Mouse (Mus musculus) myocyte (in vitro differentiated cells): ENCODE results near the gene Mylk3. TPM values are rescaled to one million over a fixed set of nuclear protein-coding genes. Genes with fewer than 3 reads are reported as not detected.

Experiments used
- H3K27me3 ChIP-seq: one replicate; pipeline ENCODE4 v1.6.1; 2011; ENCODE audit not compliant: control insufficient read depth, insufficient read depth, insufficient read length
- H3K36me3 ChIP-seq: one replicate; pipeline ENCODE4 v1.6.1; 2011; ENCODE audit not compliant: control insufficient read depth, insufficient read depth
- H3K4me2 ChIP-seq: one replicate; pipeline ENCODE4 v1.6.1; 2011; ENCODE audit warnings: low read depth, control low read depth
- H3K4me3 ChIP-seq: one replicate; pipeline ENCODE4 v1.5.1; 2011; ENCODE audit warnings: mild to moderate bottlenecking, control low read depth, moderate library complexity
- H3K79me2 ChIP-seq: one replicate; pipeline ENCODE4 v1.6.1; 2011; ENCODE audit not compliant: control insufficient read depth, insufficient read depth
- H3ac ChIP-seq: one replicate; pipeline ENCODE4 v1.6.1; 2011; ENCODE audit not compliant: control insufficient read depth, insufficient read length
- CEBPB ChIP-seq: IDR thresholded peaks from 2 replicates; pipeline ENCODE4 v1.6.1; 2011; ENCODE audit warnings: mild to moderate bottlenecking, moderate library complexity; ENCODE audit not compliant: poor library complexity, insufficient read depth, severe bottlenecking
- E2F4 ChIP-seq: IDR thresholded peaks from one replicate; pipeline ENCODE4 v1.6.1; 2011; ENCODE audit warnings: mild to moderate bottlenecking, control low read depth, moderate library complexity; ENCODE audit not compliant: insufficient read depth
- MAX ChIP-seq: IDR thresholded peaks from one replicate; pipeline ENCODE4 v1.6.1; 2011; ENCODE audit warnings: low read depth, mild to moderate bottlenecking, control low read depth
- MYOD1 ChIP-seq, 3 experiments: IDR thresholded peaks; one replicate each; pipeline ENCODE4 v1.6.1; 2011; ENCODE audit warnings: control low read depth in 2 of 3, low read depth in 2 of 3, mild to moderate bottlenecking in 2 of 3, moderate library complexity in 1 of 3; ENCODE audit not compliant: insufficient read length in 2 of 3, control insufficient read depth in 1 of 3
- MYOG ChIP-seq, 3 experiments: IDR thresholded peaks; one replicate each; pipeline ENCODE4 v1.6.1; 2011; ENCODE audit warnings: control low read depth in 2 of 3, low read depth in 2 of 3, mild to moderate bottlenecking in 2 of 3; ENCODE audit not compliant: insufficient read length in 2 of 3, control insufficient read depth in 1 of 3, insufficient read depth in 1 of 3
- POLR2A ChIP-seq: IDR thresholded peaks from one replicate; pipeline ENCODE4 v1.6.1; 2011; ENCODE audit warnings: low read depth, mild to moderate bottlenecking, control low read depth, moderate library complexity; ENCODE audit not compliant: insufficient read length
- POLR2AphosphoS2 ChIP-seq: IDR thresholded peaks from one replicate; pipeline ENCODE4 v1.6.1; 2011; ENCODE audit warnings: low read depth, control low read depth; ENCODE audit not compliant: insufficient read length
- REST ChIP-seq: IDR thresholded peaks from one replicate; pipeline ENCODE4 v1.6.1; 2011; ENCODE audit warnings: mild to moderate bottlenecking, control low read depth, moderate library complexity; ENCODE audit not compliant: insufficient read depth, insufficient read length
- SRF ChIP-seq: IDR thresholded peaks from one replicate; pipeline ENCODE4 v1.6.1; 2011; ENCODE audit warnings: low read depth; ENCODE audit not compliant: control insufficient read depth, insufficient read length
- TCF12 ChIP-seq: IDR thresholded peaks from one replicate; pipeline ENCODE4 v1.6.1; 2011; ENCODE audit warnings: mild to moderate bottlenecking, control low read depth; ENCODE audit not compliant: poor library complexity, insufficient read depth, severe bottlenecking
- TCF3 ChIP-seq: IDR thresholded peaks from one replicate; pipeline ENCODE4 v1.6.1; 2011; ENCODE audit warnings: low read depth, control low read depth; ENCODE audit not compliant: insufficient read length
- USF1 ChIP-seq: IDR thresholded peaks from one replicate; pipeline ENCODE4 v1.6.1; 2011; ENCODE audit warnings: low read depth, mild to moderate bottlenecking, control low read depth, moderate library complexity
- polyA plus RNA-seq: library from polyadenylated mRNA; unstranded; fragments of >200 nt; fragmentation: generic; extraction: Trizol; gene quantifications from one replicate; pipeline ENCODE4 v1.2.1, GENCODE M21; 2012; ENCODE audit warnings: missing spikeins

Gene Mylk3
- polyA plus RNA-seq = 3.7 TPM

DNA sequence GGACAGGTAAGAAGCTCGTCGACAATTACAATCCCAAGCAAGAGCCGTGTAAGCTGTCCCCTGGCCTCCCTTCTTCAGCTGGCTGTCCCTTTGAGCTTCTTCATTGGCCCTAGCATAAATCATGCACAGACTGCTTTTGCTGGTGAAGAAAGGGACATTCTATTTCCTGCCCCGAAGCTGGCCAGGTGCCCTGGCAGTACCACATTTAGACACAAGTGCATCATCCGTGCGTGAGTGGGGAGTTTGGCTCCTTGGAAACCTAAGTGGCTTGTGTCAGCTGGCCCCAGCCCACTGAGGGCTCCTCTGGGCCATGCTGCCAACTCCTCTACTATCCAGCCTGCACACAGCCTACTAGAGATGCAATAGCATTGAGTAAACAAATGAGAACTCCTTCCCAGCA lies at the start of gene Mylk3:
Gene Mylk3, minus strand, starts transcription at position 141 of the 400 bp plus-strand sequence.
- TF ChIP-seq MYOD1 (IDR thresholded peaks at IDR 0.05; ENCODE audit: control insufficient read depth in 1 of 3, insufficient read length in 2 of 3, low read depth in 2 of 3) (peak in 1 of 3 experiments; percentile 33), USF1 (no peak)
- no peak within 1 kb of the TSS for H3K4me3 ChIP-seq
- no peak within 1 kb of the TSS for H3ac ChIP-seq
- peak within 1 kb of the TSS; percentile 45 for H3K4me2 ChIP-seq
- H3K27me3 ChIP-seq = no peaks in the 10 kb centered on the region
- no peaks in the 10 kb centered on the region for H3K36me3 ChIP-seq
- H3K79me2 ChIP-seq = no peaks in the 10 kb centered on the region

DNA sequence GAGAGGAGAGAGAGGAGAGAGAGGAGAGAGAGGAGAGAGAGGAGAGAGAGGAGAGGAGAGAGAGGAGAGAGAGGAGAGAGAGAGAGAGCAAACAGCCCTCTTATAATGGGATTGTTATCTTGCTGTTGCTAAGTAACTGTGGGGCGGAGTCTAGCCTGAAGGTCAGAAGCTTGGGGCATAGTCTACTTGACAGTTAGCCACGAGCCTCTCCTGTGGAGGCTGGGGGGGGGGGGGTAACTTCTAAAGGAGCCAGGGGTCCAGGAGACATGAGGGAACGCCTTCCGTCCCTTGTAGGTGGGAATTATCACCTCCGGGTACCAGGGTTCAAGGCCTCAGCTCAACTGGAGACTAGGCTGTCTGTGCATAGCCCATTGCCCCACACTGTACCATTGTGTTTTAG lies 49.6 kb upstream of the Mylk3 start:
- Histone ChIP-seq H3K36me3 (no peaks in the 10 kb centered on the region), H3K4me2 (no peak overlapping the region), H3K4me3 (no peak overlapping the region), H3K27me3 (no peaks in the 10 kb centered on the region), H3K79me2 (peaks cover 16% of the 10 kb centered on the region), H3ac (no peak overlapping the region)
- TF ChIP-seq USF1 (no peak), MYOD1 (IDR thresholded peaks at IDR 0.05; ENCODE audit: control insufficient read depth in 1 of 3, insufficient read length in 2 of 3, low read depth in 2 of 3) (no peak), TCF12 (no peak), MYOG (IDR thresholded peaks at IDR 0.05; ENCODE audit: control insufficient read depth in 1 of 3, insufficient read depth in 1 of 3, insufficient read length in 2 of 3, low read depth in 2 of 3) (no peak), MAX (no peak), POLR2AphosphoS2 (no peak)

DNA sequence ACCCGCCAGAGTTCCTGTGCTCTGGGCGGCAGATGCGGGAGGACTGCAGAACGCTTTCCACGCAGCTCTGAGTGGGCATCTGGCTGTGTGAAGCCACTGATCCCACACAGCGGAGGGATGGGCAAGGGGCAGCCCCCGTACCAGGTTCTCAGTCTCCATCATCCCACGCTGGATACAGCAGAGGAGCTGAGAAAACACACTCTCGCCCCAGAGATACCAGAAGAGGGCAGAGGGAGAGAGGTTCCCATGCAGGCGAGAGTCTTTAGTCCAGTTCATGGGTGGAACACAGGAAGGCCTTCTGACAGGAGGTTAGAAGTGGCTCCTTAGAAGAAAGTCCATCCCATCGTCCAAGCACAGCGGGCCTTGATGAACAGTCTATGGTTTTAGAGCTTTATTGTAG lies 48.7 kb upstream of the Mylk3 start:
- Histone ChIP-seq H3K27me3 (no peaks in the 10 kb centered on the region), H3K4me2 (no peak overlapping the region), H3ac (no peak overlapping the region), H3K4me3 (no peak overlapping the region), H3K79me2 (peaks cover 25% of the 10 kb centered on the region), H3K36me3 (no peaks in the 10 kb centered on the region)
- TF ChIP-seq POLR2A (no peak), MAX (no peak), USF1 (no peak), TCF12 (no peak), MYOG (IDR thresholded peaks at IDR 0.05; ENCODE audit: control insufficient read depth in 1 of 3, insufficient read depth in 1 of 3, insufficient read length in 2 of 3, low read depth in 2 of 3) (no peak), POLR2AphosphoS2 (no peak), TCF3 (no peak), REST (no peak), CEBPB (no peak), SRF (no peak), E2F4 (no peak)

DNA sequence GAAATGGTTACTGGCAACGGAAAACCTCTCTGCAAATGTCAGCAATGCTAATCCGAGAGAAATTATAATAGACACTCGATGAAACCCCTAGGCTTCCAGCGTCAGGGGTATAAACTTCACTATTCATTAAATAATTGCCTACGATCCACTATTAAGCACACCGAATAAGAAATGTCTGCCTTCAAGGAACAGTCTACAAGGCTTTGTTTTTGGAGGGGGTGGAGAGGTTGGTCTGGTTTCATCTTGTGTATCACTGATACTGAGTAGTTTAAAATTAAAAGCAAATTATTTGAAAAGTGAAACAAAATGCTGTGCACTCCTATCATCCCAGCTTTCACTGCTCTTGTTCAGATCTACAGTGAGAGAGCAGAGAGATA lies 46.9 kb upstream of the Mylk3 start:
- no peak for TF ChIP-seq MYOG (IDR thresholded peaks at IDR 0.05; ENCODE audit: control insufficient read depth in 1 of 3, insufficient read depth in 1 of 3, insufficient read length in 2 of 3, low read depth in 2 of 3)
- no peak for TF ChIP-seq REST
- no peak for TF ChIP-seq USF1
- TF ChIP-seq TCF12 = no peak
- no peak for TF ChIP-seq TCF3
- TF ChIP-seq MYOD1 (IDR thresholded peaks at IDR 0.05; ENCODE audit: control insufficient read depth in 1 of 3, insufficient read length in 2 of 3, low read depth in 2 of 3) = no peak
- TF ChIP-seq CEBPB = no peak
- TF ChIP-seq POLR2AphosphoS2 = no peak
- no peak for TF ChIP-seq MAX
- no peak for TF ChIP-seq E2F4
- Histone ChIP-seq H3ac (peak overlapping the region; percentile 82), H3K79me2 (peaks cover 43% of the 10 kb centered on the region), H3K27me3 (no peaks in the 10 kb centered on the region), H3K36me3 (no peaks in the 10 kb centered on the region), H3K4me2 (peak overlapping the region; percentile 98), H3K4me3 (peak overlapping the region; percentile 87)

DNA sequence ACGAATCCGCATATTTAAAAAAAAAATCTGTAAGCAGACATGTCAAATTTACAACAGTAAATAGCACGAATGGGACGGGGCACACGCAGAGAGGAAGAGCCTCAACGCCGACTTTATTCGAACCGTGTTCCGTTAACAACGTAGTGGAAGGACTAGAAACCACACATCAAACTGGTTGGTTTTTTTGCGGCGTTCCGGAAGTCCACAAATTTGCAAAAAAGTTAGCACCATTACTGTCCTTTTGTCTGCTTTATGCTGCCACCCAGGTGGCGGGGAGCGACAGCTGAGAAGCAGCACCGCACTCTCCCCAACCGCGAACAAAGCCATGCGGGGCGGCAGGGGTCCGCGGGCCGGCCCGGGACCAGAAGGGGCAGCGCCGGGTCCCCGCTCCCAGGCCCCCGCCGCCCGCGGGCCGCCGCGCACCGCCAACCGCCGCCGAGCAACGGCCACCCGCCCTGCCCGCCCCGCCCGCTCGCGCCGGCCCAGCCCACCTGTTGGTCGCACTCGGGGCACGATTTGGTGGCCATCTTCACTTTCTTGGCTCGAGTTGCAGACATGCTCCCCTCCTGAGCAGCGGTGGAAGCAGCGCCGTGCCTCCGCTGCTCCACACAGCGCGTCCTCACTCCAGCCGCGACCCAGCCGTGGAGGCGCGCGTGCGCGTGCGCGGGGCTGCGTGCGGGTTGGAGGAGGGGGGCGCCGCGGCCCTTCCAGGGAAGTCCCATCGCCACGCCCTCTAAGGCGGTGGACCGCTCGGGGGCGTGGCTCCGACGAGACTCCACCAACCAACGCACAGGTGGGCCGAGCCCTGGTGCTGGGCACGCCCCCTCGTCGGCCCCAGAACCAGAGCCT lies 46.2 kb upstream of the Mylk3 start, which contains the start of gene 4921524J17Rik:
Gene 4921524J17Rik, minus strand, starts transcription at position 666 of the 849 bp plus-strand sequence.
- TF ChIP-seq CEBPB (no peak), USF1 (no peak), POLR2A (peak; percentile 96), REST (peak; percentile 36), E2F4 (no peak), MYOD1 (IDR thresholded peaks at IDR 0.05; ENCODE audit: control insufficient read depth in 1 of 3, insufficient read length in 2 of 3, low read depth in 2 of 3) (peak in 2 of 3 experiments; percentile 25 to 66), POLR2AphosphoS2 (peak; percentile 96), TCF12 (no peak), MAX (no peak), SRF (peak; percentile 43), MYOG (IDR thresholded peaks at IDR 0.05; ENCODE audit: control insufficient read depth in 1 of 3, insufficient read depth in 1 of 3, insufficient read length in 2 of 3, low read depth in 2 of 3) (peak in 1 of 3 experiments; percentile 49), TCF3 (no peak)
- peak within 1 kb of the TSS; percentile 82 for H3ac ChIP-seq
- no peaks in the 10 kb centered on the region for H3K36me3 ChIP-seq
- no peaks in the 10 kb centered on the region for H3K27me3 ChIP-seq
- H3K4me3 ChIP-seq = peak within 1 kb of the TSS; percentile 87
- peaks cover 49% of the 10 kb centered on the region for H3K79me2 ChIP-seq
- peak within 1 kb of the TSS; percentile 98 for H3K4me2 ChIP-seq
